Mouse (Mus musculus) cortical plate, adult 2 months (tissue): ENCODE results near the gene Shcbp1l.

Experiments
- CTCF ChIP-seq: fragments of 200-500 bp; IDR thresholded peaks from 2 replicates; pipeline ENCODE4 v1.5.1; 2011; ENCODE audit warnings: mild to moderate bottlenecking, control low read depth, low read length; ENCODE audit not compliant: insufficient read depth; ENCODE audit errors: extremely low read depth
- POLR2A ChIP-seq: fragments of 200-500 bp; IDR thresholded peaks from 2 replicates; pipeline ENCODE4 v1.6.1; 2011; ENCODE audit warnings: mild to moderate bottlenecking, low read length, control low read depth; ENCODE audit not compliant: insufficient read depth; ENCODE audit errors: extremely low read depth

- no peak for TF ChIP-seq CTCF
- 0 out of 2 replicates have a peak, but pooled peaks have one; percentile 8 for TF ChIP-seq POLR2A
Observed at GRCm38 (mm10) chr1:153424770-153425584, at the start of gene Shcbp1l.
